ENCODE assay signal across 8 mouse cellular contexts in the genomic region with DNA sequence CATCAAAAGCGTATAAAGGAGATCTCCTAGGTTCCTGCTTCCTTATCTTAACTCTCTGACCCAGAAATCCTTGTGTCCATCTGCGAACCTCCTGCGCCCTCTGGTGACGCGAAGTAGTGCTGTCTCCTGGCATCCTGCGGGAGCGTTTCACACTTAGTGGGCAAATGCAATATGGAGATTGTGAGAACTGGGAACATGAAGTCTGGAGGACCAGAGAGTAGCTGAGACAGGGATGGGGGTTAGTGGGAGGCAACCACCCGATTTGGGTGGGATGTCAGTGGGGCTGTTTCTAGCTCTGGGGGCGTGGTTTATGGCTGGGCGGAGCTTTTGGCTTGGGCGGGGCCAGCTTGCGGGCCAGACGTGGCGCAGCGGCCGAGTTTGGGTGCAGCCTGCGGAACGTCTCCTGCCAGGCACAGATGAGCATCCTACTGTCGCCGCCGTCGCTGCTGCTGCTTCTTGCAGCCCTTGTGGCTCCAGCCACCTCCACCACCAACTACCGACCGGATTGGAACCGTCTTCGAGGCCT. TPM values are rescaled to one million over a fixed set of nuclear protein-coding genes. Genes with fewer than 3 reads are reported as not detected.
DNase-seq lines count a peak whose midpoint lies in the region; ATAC-seq lines count a peak whose summit lies in the region.

A gene (plus strand): TSS at position 156 of the 526 bp plus-strand sequence.

- H3K27ac ChIP-seq in intestine, embryonic 14.5 days (ENCODE audit: low read depth), result peak within 1 kb of the TSS; percentile 48; the same call in 1 of the 2 replicates

- H3K4me2 ChIP-seq in intestine, embryonic 14.5 days (ENCODE audit: low read length), result peak within 1 kb of the TSS; percentile 69

- peak within 1 kb of the TSS; percentile 47 for H3K4me3 ChIP-seq in intestine, embryonic 14.5 days (ENCODE audit: low read depth, low read length)

- no peaks in the 10 kb centered on the region for H3K27me3 ChIP-seq in intestine, embryonic 14.5 days (replicated peaks; ENCODE audit: control insufficient read depth, insufficient read depth, low read length)

- peak; percentile 68 for ATAC-seq in intestine, embryonic 14.5 days (replicated peaks; ENCODE audit: low FRiP score, low TSS enrichment, low read depth)

- H3K9ac ChIP-seq in intestine, embryonic 14.5 days (ENCODE audit: low read length), result peak within 1 kb of the TSS; percentile 51

- H3K36me3 ChIP-seq in intestine, embryonic 14.5 days (ENCODE audit: control insufficient read depth, insufficient read depth, low read length), result peaks cover 4% of the 10 kb centered on the region; the same call in 1 of the 2 replicates

- intact Hi-C loops in left cerebral cortex, postnatal 14 days (cut with DNase I), result loop anchor here (1.0 to 5.0 kb wide), 2 partner anchors 42 to 127 kb away; no protein-coding TSS in a partner anchor

- under 1% methylated on average over 26 of the region's 26 CpGs for WGBS in intestine, embryonic 14.5 days

- peaks cover 10% of the 10 kb centered on the region; the same call in 1 of the 2 replicates for H3K4me1 ChIP-seq in intestine, embryonic 14.5 days (replicated peaks; ENCODE audit: control insufficient read depth, insufficient read depth, low read length)

- no peaks in the 10 kb centered on the region for H3K9me3 ChIP-seq in intestine, embryonic 14.5 days (ENCODE audit: control insufficient read depth, low read length)

- peak; percentile 91 to 96 for DNase-seq in adrenal gland, adult (ENCODE audit: inconsistent age in 2 of 2, low spot score in 1 of 2)
- peak; percentile 89 for DNase-seq in embryo, embryonic 10.5 days (ENCODE audit: low spot score)
- DNase-seq in gastrocnemius, postnatal 25 days, result peak; percentile 92
- peak; percentile 98 for DNase-seq in intestine, embryonic 14.5 days (ENCODE audit: low spot score)
- DNase-seq in left cerebral cortex, postnatal 14 days (ENCODE audit: low spot score in 2 of 2), result peak; percentile 90 to 93
- peak; percentile 88 for DNase-seq in mesoderm, embryonic 11.5 days (ENCODE audit: low read depth, low spot score)
- DNase-seq in right cerebral cortex, postnatal 36 days (ENCODE audit: low spot score in 2 of 2), result peak; percentile 88 to 90
- peak; percentile 87 for DNase-seq in yolk sac, embryonic 10.5 days (ENCODE audit: low spot score)

RNA-seq across cellular contexts. Expression of the gene that starts here (rescaled TPM):
- 10 to 100 TPM; 15.1 to 19.6 TPM for total RNA-seq in gastrocnemius, postnatal 25 days (2021)
- polyA plus RNA-seq in intestine, embryonic 14.5 days (2014; fragmentation: Nextera tagmentation; extraction: Ambion mirVana), result 146 and 160 TPM in 2 replicates
- total RNA-seq in left cerebral cortex, postnatal 14 days (2021), result 100 to 1,000 TPM; 156 to 170 TPM

Comparison
In these comparisons a context has a peak if more than half of its experiments do, and no peak if none do; other contexts are left out.
1. Peak in every context shown above with its lines: DNase-seq, ATAC-seq, H3K4me3 ChIP-seq and H3K27ac ChIP-seq.
2. RNA of the gene that starts here (total RNA-seq): 156 to 170 TPM in left cerebral cortex, postnatal 14 days; 15.1 to 19.6 TPM in gastrocnemius, postnatal 25 days; every median in the first group is over 4 times any median in the second.